Comparison of ENCODE assay signal across 21 mouse cellular contexts in genomic region chr3:96673514-96673913, GRCm38 (mm10). TPM values are rescaled to one million over a fixed set of nuclear protein-coding genes. Genes with fewer than 3 reads are reported as not detected.
"Had no signal": no experiment of that assay in that cellular context is flagged by ENCODE, and none has a peak within 500 bp of the region (broad histone marks: within the 10 kb centered on the region; RNA-seq: fewer than 3 reads in every experiment).

No protein-coding gene starts in this region.

- H3K27ac ChIP-seq: liver, embryonic 15.5 days; lung, embryonic 15.5 days; macrophage; midbrain, embryonic 13.5 days; midbrain, embryonic 15.5 days; neural tube, embryonic 12.5 days had no signal

- DNase-seq: liver, postnatal 0 days; lung, adult 2 months; lung, postnatal 14 days; lung, postnatal 36 days; right cerebral cortex, postnatal 14 days; thymus, adult 18-20 months; thymus, postnatal 14 days; thymus, postnatal 36 days had no signal

- H3K9me3 ChIP-seq: liver, embryonic 15.5 days; lung, embryonic 15.5 days; midbrain, embryonic 13.5 days; midbrain, embryonic 15.5 days; neural tube, embryonic 12.5 days had no signal

- H3K36me3 ChIP-seq: liver, embryonic 15.5 days; lung, embryonic 15.5 days; midbrain, embryonic 13.5 days; midbrain, embryonic 15.5 days; neural tube, embryonic 12.5 days had no signal

- H3K27me3 ChIP-seq: lung, embryonic 15.5 days had no signal

- H3K4me2 ChIP-seq: liver, embryonic 15.5 days; lung, embryonic 15.5 days; midbrain, embryonic 11.5 days; midbrain, embryonic 13.5 days; midbrain, embryonic 15.5 days; neural tube, embryonic 12.5 days had no signal

- H3K9ac ChIP-seq: liver, embryonic 15.5 days; liver, postnatal 0 days; lung, embryonic 15.5 days; midbrain, embryonic 13.5 days; midbrain, embryonic 15.5 days had no signal

- H3K4me3 ChIP-seq: liver, embryonic 15.5 days; lung, embryonic 15.5 days; midbrain, embryonic 13.5 days; midbrain, embryonic 15.5 days; neural tube, embryonic 12.5 days had no signal

RNA-seq across cellular contexts. Expression of gene Ankrd35, which starts 3.6 kb away (rescaled TPM):
- total RNA-seq: megakaryocyte progenitor cell, adult 5-6 weeks had no signal

RNA-seq across cellular contexts. Expression of gene Gm42957, which starts 38.2 kb away (rescaled TPM):
- total RNA-seq: monocyte, adult 5-6 weeks; neutrophil, adult 5-6 weeks had no signal
- polyA plus RNA-seq: liver, embryonic 15.5 days; liver, postnatal 0 days; lung, postnatal 0 days; macrophage; neural tube, embryonic 14.5 days; thymus, postnatal 0 days had no signal
